Mouse (Mus musculus) hindbrain, embryonic 13.5 days (tissue): Measurements from ENCODE around the gene Cactin. TPM values are rescaled to one million over a fixed set of nuclear protein-coding genes. Genes with fewer than 3 reads are reported as not detected.

ENCODE experiments used
- ATAC-seq: fragments of 200-750 bp; cut with Nextera tagmentation; 2 replicates; pipeline ENCODE4 v1.8.0; 2017; ENCODE audit warnings: moderate TSS enrichment; ENCODE audit not compliant: low FRiP score
- H3K27ac ChIP-seq: fragments of 300-500 bp; sonication (generic); 2 replicates; pipeline ENCODE4 v1.5.1; 2015; ENCODE audit warnings: inconsistent platforms, mild to moderate bottlenecking, moderate library complexity
- H3K27me3 ChIP-seq: fragments of 300-500 bp; sonication (generic); 2 replicates; pipeline ENCODE4 v1.6.1; 2015; ENCODE audit warnings: mild to moderate bottlenecking, inconsistent platforms
- H3K36me3 ChIP-seq: fragments of 300-500 bp; sonication (generic); 2 replicates; pipeline ENCODE4 v1.6.1; 2015; ENCODE audit warnings: mild to moderate bottlenecking, inconsistent platforms
- H3K4me1 ChIP-seq: fragments of 300-500 bp; sonication (generic); replicated peaks from 2 replicates; pipeline ENCODE4 v1.6.1; 2015; ENCODE audit warnings: inconsistent platforms
- H3K4me2 ChIP-seq: fragments of 300-500 bp; sonication (generic); 2 replicates; pipeline ENCODE4 v1.6.1; 2015; ENCODE audit warnings: inconsistent platforms, mild to moderate bottlenecking, moderate library complexity
- H3K4me3 ChIP-seq: fragments of 300-500 bp; sonication (generic); 2 replicates; pipeline ENCODE4 v1.5.1; 2015; ENCODE audit warnings: mild to moderate bottlenecking, inconsistent platforms
- H3K9ac ChIP-seq: fragments of 300-500 bp; sonication (generic); 2 replicates; pipeline ENCODE4 v1.6.1; 2015; ENCODE audit warnings: mild to moderate bottlenecking, inconsistent platforms
- H3K9me3 ChIP-seq: fragments of 300-500 bp; sonication (generic); 2 replicates; pipeline ENCODE4 v1.6.1; 2016; ENCODE audit warnings: inconsistent platforms
- WGBS: fragments of 180-500 bp; shearing (Covaris S2); methylation state at CpG from one replicate; pipeline ENCODE4 v1.1.7; 2015; 5-methylcytosine and 5-hydroxymethylcytosine counted together
- polyA plus RNA-seq: library from polyadenylated mRNA; unstranded; fragments of >200 nt; fragmentation: Nextera tagmentation; extraction: Ambion mirVana; gene quantifications from 2 replicates; pipeline ENCODE4 v1.2.1, GENCODE M21; 2015

Cactin gene
- polyA plus RNA-seq, 1 experiment from 2014 or later, result 33.5 TPM

DNA sequence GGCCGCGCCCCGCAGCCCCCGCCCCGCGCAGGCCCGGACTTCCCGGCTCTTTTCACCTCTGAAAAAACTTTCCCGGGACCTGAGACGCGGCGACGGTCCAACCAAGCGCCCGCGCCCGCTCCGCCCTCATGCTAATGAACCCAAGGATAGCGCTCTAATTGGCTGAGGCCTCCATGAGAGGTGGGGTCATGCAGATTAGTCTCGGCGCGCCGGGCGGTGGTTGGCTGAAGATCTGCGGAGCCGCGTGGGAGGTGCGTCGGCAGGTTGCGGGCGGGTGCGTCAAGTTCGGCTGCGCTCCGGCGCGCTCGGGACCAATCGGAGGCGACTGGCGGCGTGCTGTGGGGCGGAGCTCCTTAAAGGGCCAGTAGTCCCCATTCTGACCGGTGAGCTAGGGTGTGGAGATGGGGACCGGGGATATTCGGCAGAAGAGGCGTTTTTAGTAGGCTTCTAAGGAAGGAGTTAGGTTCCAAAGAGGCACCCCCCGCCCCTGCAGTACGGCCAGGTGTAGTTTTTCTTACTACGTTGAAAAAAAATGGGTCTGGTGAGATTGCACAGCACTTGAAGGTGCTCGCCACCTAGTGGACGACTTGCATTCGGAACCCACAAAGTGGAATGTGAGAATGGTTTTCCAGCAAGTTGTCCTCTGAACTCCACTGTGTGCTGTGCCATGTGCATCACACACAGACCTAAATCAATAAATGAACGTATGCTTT, 29.6 kb downstream of the Cactin start, which contains the start of gene Hmg20b:
Gene Hmg20b, minus strand, starts transcription at position 130 of the 713 bp plus-strand sequence.
- Histone ChIP-seq H3K27ac (peak within 1 kb of the TSS; percentile 76), H3K4me1 (peaks cover 24% of the 10 kb centered on the region), H3K36me3 (no peaks in the 10 kb centered on the region), H3K4me3 (peak within 1 kb of the TSS; percentile 73), H3K9ac (peak within 1 kb of the TSS; percentile 80), H3K9me3 (no peaks in the 10 kb centered on the region), H3K27me3 (peaks cover 40% of the 10 kb centered on the region), H3K4me2 (peak within 1 kb of the TSS; percentile 93)
- ATAC-seq, result peak; percentile 95
- under 1% methylated on average over 54 of the region's 54 CpGs for WGBS

DNA sequence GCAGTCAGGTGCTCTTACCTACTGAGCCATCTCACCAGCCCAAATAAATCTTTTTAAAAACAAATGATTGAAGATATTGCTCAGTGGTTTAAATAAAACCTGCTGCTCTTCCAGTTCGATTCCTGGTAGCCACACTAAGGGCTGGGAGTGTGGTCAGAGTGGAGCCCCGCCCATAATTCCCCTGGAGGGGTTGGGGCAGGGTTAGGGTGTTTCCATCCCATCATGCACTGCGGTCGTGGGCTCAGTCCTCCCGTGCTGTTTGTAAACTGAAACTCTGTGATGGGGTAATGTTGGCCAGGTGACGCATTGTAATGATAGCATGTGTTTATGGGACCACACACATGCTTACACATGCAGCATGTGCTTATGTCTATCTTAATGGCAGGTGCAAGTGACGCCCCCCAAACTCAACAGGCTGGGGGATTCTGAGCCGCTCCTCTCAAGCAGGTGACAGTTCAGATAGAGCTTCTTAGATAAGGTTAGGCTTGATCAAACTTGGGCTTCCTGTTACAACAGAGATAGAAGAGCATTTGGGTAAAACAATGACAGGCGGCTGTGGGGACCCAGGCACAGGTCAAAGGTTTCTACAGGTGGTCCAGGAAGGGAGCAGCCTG, 30.9 kb downstream of the Cactin start:
- ATAC-seq, result no peak
- H3K27me3 ChIP-seq, result peaks cover 27% of the 10 kb centered on the region
- H3K36me3 ChIP-seq, result no peaks in the 10 kb centered on the region
- no peak overlapping the region for H3K27ac ChIP-seq
- H3K4me3 ChIP-seq, result no peak overlapping the region
- 30% methylated on average over 9 of the region's 9 CpGs for WGBS
- no peak overlapping the region for H3K9ac ChIP-seq
- peaks cover 21% of the 10 kb centered on the region for H3K4me1 ChIP-seq
- H3K4me2 ChIP-seq, result no peak overlapping the region
- no peaks in the 10 kb centered on the region for H3K9me3 ChIP-seq

DNA sequence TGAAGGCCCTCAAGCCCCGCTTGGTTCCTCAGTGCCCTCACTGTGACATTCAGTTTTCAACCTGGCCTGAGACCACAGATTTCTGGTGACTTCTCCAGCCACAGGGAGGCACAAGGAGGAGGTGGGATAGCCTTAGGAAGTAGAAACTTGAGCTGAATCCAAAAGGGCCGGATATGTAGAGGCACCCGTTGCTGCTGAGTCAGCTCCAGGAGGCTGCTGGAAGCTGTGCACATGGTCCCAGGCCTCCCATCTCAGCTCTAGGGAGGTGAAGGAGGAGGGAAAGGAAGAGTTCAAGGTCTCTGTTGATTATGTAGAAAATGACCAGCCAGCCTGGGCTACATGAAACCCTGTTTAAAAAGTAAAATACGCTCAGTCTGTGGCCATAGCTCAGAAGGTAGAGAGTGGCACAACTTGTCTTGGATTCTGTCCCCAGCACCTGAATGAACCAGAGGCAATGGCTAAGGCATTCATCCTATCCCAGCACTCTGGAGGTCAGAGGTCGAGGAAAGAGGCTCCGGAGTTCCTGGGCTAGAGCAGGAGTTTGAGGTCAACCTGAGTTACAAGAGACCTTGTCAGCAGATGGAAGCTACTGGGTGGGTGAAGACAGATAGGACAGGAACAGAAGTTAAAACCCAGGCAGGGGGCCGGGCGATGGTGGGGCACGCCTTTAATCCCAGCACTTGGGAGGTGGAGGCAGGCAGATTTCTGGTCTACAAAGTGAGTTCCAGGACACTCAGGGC, 34.0 kb downstream of the Cactin start:
- no peak overlapping the region for H3K4me3 ChIP-seq
- no peaks in the 10 kb centered on the region for H3K9me3 ChIP-seq
- no peaks in the 10 kb centered on the region for H3K36me3 ChIP-seq
- H3K9ac ChIP-seq, result no peak overlapping the region
- no peak overlapping the region for H3K4me2 ChIP-seq
- no peak for ATAC-seq
- H3K4me1 ChIP-seq, result peaks cover 24% of the 10 kb centered on the region
- peaks cover 14% of the 10 kb centered on the region for H3K27me3 ChIP-seq
- WGBS, result 68% methylated on average over 9 of the region's 9 CpGs
- H3K27ac ChIP-seq, result no peak overlapping the region

DNA sequence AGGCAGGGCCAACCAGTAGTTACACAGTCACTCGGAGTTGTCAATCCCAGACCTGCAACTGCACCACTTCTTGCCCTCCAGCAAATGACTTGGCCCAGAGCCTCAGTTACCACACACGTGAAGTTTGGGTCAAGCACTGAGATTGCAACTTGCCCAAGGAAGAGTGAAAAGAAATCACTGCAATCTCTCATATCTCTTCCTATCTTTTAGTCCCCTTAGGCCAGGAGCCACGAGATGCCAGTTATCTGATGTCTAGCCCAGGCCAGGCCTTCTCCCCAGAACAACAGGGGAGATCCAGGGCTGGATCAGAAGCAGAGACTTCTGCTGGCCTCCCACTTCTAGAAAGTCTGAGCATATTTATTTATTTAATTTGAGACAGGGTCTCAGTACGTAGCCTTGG, 34.6 kb downstream of the Cactin start:
- Histone ChIP-seq H3K27me3 (peaks cover 14% of the 10 kb centered on the region), H3K27ac (no peak overlapping the region), H3K36me3 (no peaks in the 10 kb centered on the region), H3K9me3 (no peaks in the 10 kb centered on the region), H3K4me1 (peaks cover 24% of the 10 kb centered on the region), H3K4me3 (no peak overlapping the region), H3K4me2 (no peak overlapping the region), H3K9ac (no peak overlapping the region)
- ATAC-seq, result no peak
- 87% methylated on average over 4 of the region's 4 CpGs for WGBS

DNA sequence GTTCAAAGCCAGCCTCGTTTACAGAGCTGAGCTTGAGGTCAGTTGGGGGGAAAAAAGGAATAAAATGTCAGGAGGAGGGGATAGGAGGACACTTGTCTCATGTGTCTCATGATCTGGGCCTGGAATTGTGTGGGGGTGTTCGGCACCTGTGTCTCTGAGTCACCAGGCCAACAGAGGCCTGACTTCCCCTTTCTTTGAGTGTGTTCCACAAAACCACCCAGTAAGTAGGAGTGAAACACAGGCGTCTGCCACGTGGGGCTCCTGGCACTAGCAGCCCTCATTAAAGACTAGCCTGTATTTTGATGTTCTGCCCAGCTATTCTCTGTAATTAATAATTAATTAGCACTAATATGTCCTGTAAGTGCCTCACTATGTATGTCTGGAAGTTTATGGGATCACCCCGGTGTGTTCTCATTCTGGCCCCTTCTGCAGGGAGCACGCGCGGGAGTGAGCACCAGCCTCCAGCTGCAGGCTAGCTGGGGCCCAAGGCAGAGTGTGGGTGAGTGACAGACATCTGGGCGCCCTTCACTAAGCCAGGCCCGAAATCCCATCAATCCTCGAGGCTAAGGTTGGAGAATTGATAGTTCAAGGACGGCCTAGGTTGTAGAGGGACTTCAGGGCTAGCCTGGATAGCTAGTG, 35.6 kb downstream of the Cactin start:
- no peak overlapping the region for H3K27ac ChIP-seq
- H3K36me3 ChIP-seq, result peaks cover 6% of the 10 kb centered on the region; the same call in 1 of the 2 replicates
- peak overlapping the region; percentile 0; the same call in 1 of the 2 replicates for H3K9ac ChIP-seq
- H3K4me3 ChIP-seq, result no peak overlapping the region
- peaks cover 32% of the 10 kb centered on the region for H3K4me1 ChIP-seq
- 0 out of 2 replicates have a peak overlapping the region, but pooled peaks have one; percentile 91 for H3K4me2 ChIP-seq
- peaks cover 14% of the 10 kb centered on the region for H3K27me3 ChIP-seq
- no peaks in the 10 kb centered on the region for H3K9me3 ChIP-seq
- 57% methylated on average over 12 of the region's 12 CpGs for WGBS
- peak; percentile 9; the same call in 1 of the 2 replicates for ATAC-seq

DNA sequence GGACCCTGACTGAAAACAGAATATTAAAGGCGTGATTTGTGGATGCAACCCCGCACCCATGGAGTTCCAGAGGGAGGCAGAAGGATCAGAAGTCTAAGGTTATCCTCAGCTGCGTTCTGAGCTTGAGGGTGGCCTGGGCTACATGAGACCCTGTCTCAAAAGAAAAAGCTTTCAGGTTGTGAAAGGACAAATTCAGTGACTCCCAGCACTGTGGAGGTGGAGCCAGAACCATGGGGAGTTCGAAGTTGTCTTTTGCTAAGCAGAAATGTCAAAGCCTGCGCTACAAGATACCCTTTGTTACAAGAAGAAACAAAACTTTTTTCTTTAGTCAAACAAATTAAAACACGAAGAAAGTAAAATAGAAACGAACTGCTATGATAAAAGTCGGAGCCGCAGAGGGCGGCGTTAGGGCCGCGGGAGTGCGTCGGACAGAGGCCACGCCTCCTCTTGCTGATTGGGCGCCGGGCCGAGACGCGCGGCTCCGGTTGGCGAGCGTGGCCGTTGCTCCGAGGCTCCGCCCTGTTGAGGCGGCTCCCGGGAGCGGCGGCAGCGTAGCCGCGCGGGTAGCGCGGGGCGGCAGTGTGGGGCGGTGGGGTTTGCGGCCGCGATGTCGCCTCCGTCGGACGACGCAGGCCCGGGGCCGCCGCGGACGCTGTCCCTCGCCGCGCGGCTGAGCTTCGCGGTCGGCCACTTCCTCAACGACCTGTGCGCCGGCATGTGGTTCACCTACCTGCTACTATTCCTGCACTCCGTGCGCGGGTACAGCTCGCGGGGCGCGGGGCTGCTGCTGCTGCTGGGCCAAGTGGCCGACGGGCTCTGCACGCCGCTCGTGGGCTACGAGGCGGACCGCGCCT, 36.3 kb downstream of the Cactin start, which contains the start of gene Mfsd12:
Gene Mfsd12, plus strand, starts transcription at position 501 of the 854 bp plus-strand sequence.
- peaks cover 14% of the 10 kb centered on the region for H3K27me3 ChIP-seq
- H3K9me3 ChIP-seq, result no peaks in the 10 kb centered on the region
- peak within 1 kb of the TSS; percentile 91 for H3K4me2 ChIP-seq
- peaks cover 32% of the 10 kb centered on the region for H3K4me1 ChIP-seq
- H3K4me3 ChIP-seq, result peak within 1 kb of the TSS; percentile 59
- peak within 1 kb of the TSS; percentile 45; the same call in 1 of the 2 replicates for H3K27ac ChIP-seq
- H3K9ac ChIP-seq, result peak within 1 kb of the TSS; percentile 83
- WGBS, result 2% methylated on average over 79 of the region's 79 CpGs
- peak; percentile 92 for ATAC-seq
- H3K36me3 ChIP-seq, result peaks cover 10% of the 10 kb centered on the region

DNA sequence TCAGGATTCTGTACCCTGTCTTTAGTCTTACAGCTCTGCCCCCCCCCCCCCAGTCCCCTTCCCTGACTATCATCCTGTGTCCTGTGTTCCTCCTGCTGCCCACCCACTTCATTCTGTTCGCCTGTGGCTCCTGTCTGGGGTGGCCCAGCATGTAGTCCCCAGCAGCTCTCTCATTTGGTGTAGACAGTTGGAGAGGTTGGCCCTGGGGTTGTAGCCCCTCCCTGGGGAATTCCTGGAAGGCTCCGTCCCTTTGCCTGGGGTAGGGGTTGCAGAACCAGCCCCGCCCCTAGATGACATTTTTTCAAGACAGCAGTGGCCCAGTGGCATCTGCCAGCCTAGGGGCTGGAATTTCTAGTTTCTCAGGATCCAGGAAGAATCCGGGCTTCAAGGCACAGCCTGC, 37.3 kb downstream of the Cactin start:
- peak overlapping the region; percentile 83 for H3K9ac ChIP-seq
- 0 out of 2 replicates have a peak, but pooled peaks have one; percentile 6 for ATAC-seq
- peaks cover 21% of the 10 kb centered on the region for H3K27me3 ChIP-seq
- H3K9me3 ChIP-seq, result no peaks in the 10 kb centered on the region
- WGBS, result 28% methylated on average over 4 of the region's 4 CpGs
- H3K36me3 ChIP-seq, result peaks cover 15% of the 10 kb centered on the region
- H3K27ac ChIP-seq, result no peak overlapping the region
- peak overlapping the region; percentile 91 for H3K4me2 ChIP-seq
- peak overlapping the region; percentile 59 for H3K4me3 ChIP-seq
- peaks cover 32% of the 10 kb centered on the region for H3K4me1 ChIP-seq

DNA sequence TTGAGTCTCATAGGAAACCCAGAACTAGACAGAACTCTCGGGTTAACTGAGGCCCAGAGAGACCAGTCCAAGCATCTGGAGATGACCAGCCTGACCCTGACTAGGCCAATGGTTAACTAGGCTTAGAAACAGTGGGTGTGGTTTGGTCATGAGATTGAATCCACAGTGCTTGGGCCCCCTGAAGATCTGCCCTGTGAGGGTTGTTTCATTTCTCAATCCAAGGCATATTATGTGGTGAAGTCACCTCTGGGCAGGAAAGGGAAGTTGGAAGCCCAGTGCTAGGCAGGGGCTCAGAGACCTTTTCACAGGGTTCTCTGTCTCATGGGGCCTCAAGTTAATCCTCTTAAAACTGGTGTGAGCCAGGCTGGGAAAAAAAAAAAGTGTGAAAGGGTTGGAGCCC, 37.9 kb downstream of the Cactin start:
- Histone ChIP-seq H3K36me3 (peaks cover 15% of the 10 kb centered on the region), H3K4me1 (peaks cover 38% of the 10 kb centered on the region), H3K27ac (no peak overlapping the region), H3K9me3 (no peaks in the 10 kb centered on the region), H3K9ac (peak overlapping the region; percentile 83), H3K27me3 (peaks cover 27% of the 10 kb centered on the region), H3K4me2 (peak overlapping the region; percentile 91), H3K4me3 (peak overlapping the region; percentile 59; the same call in 1 of the 2 replicates)
- WGBS, result 58% methylated on average over 1 of the region's 1 CpGs
- no peak for ATAC-seq

DNA sequence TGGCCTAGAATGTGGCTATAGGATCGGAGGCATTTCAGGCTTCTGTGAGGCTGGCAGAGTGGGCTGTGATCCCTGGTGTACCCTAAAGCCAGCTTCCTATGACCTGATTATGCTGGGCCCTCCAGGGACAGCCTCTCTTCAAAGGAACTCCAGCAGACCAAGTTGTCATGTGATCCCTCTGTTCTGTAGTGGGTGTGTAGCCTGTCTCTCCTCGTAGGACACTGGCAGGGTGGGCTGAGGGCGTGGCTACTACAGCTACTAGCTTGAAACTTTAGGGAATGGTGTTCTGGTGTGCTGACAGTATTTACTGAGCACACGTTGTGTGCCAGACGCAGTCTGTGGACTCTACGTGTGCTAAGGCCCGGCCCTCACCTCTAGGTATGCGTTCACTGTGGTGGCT, 39.8 kb downstream of the Cactin start:
- H3K4me3 ChIP-seq, result no peak overlapping the region
- H3K36me3 ChIP-seq, result peaks cover 15% of the 10 kb centered on the region
- H3K4me1 ChIP-seq, result peaks cover 56% of the 10 kb centered on the region
- H3K9ac ChIP-seq, result peak overlapping the region; percentile 43; the same call in 1 of the 2 replicates
- H3K4me2 ChIP-seq, result no peak overlapping the region
- ATAC-seq, result no peak
- peaks cover 43% of the 10 kb centered on the region for H3K27me3 ChIP-seq
- WGBS, result 68% methylated on average over 8 of the region's 8 CpGs
- H3K27ac ChIP-seq, result no peak overlapping the region
- H3K9me3 ChIP-seq, result no peaks in the 10 kb centered on the region

DNA sequence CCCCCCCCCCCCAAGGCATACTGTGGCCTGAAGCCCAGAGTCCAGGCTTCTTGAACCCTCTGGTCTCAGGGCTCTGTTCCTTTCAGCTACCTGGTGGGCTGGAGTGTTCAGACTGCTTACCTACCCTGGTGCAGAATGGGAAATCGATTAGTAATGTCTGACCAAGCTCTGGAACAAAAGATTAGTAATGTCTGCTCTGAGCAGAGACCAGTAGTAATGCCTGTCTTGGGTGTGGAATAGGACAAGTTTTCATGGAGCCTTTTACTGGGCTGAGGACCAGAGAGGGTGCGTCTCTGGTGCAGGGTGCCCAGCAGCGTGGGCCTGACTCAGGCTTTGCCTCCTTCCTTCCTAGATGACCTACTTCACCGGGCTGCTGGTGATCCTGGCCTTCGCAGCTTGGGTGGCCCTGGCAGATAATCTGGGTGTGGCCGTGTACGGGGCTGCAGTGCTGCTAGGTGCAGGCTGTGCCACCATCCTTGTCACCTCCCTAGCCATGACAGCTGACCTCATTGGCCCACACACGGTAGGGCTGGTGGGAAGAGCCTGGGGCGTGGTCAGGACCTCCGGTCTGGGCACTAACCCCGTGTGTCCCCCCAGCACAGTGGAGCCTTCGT, 41.5 kb downstream of the Cactin start:
- no peak for ATAC-seq

More for the DNA sequence above, 41.5 kb downstream of the Cactin start:
- Histone ChIP-seq H3K4me2 (no peak overlapping the region), H3K27me3 (peaks cover 44% of the 10 kb centered on the region), H3K9ac (no peak overlapping the region), H3K4me1 (peaks cover 64% of the 10 kb centered on the region), H3K36me3 (peaks cover 31% of the 10 kb centered on the region), H3K4me3 (no peak overlapping the region), H3K27ac (no peak overlapping the region), H3K9me3 (no peaks in the 10 kb centered on the region)
- WGBS, result 79% methylated on average over 12 of the region's 12 CpGs
